In genomic region chr1:56971441-56971861, GRCm38 (mm10) we compare ENCODE assay signal across 8 mouse cellular contexts. TPM values are rescaled to one million over a fixed set of nuclear protein-coding genes. Genes with fewer than 3 reads are reported as not detected.
DNase-seq lines count a peak whose midpoint lies in the region; ATAC-seq and TF ChIP-seq lines count a peak whose summit lies in the region.

No protein-coding gene starts in this region.

- H3K27me3 ChIP-seq in C2C12 (ENCODE audit: control insufficient read depth, insufficient read depth, insufficient read length), result no peaks in the 10 kb centered on the region
- H3K27me3 ChIP-seq in embryonic facial prominence, embryonic 14.5 days (replicated peaks; ENCODE audit: control insufficient read depth, insufficient read depth, low read length), result peaks cover 37% of the 10 kb centered on the region
- H3K27me3 ChIP-seq in kidney, postnatal 0 days (ENCODE audit: insufficient read depth, low read length), result peaks cover 33% of the 10 kb centered on the region
- H3K27me3 ChIP-seq in neural tube, embryonic 11.5 days (ENCODE audit: control insufficient read depth, insufficient read depth, low read length), result peaks cover 44% of the 10 kb centered on the region

- peaks cover 51% of the 10 kb centered on the region for H3K79me2 ChIP-seq in C2C12 (ENCODE audit: control insufficient read depth, insufficient read depth)

- peaks cover 26% of the 10 kb centered on the region for H3K36me3 ChIP-seq in C2C12 (ENCODE audit: control insufficient read depth, insufficient read depth)
- no peaks in the 10 kb centered on the region for H3K36me3 ChIP-seq in embryonic facial prominence, embryonic 14.5 days (ENCODE audit: control insufficient read depth, insufficient read depth, low read length)
- no peaks in the 10 kb centered on the region for H3K36me3 ChIP-seq in kidney, postnatal 0 days (ENCODE audit: insufficient read depth, low read length)
- no peaks in the 10 kb centered on the region for H3K36me3 ChIP-seq in neural tube, embryonic 11.5 days (ENCODE audit: control insufficient read depth, insufficient read depth, low read length)

- peaks cover 36% of the 10 kb centered on the region for H3K79me3 ChIP-seq in C2C12 (ENCODE audit: low read depth)

- TF ChIP-seq CTCF in C2C12 (IDR thresholded peaks at IDR 0.05; ENCODE audit: control insufficient read depth, insufficient read depth, insufficient read length), result no peak
- TF ChIP-seq CTCF in kidney, postnatal 0 days (IDR thresholded peaks at IDR 0.05; ENCODE audit: low read depth), result no peak

- peak; percentile 14 for DNase-seq in cerebellum, adult 9-11 months
- no peak for DNase-seq in cerebellum, postnatal 36 days
- no peak for DNase-seq in embryonic facial prominence, embryonic 14.5 days (ENCODE audit: low spot score)
- peak; percentile 21 for DNase-seq in kidney, postnatal 0 days (ENCODE audit: low spot score)
- peak; percentile 54 for DNase-seq in neural tube, embryonic 11.5 days (ENCODE audit: low spot score)
- no peak for DNase-seq in spleen, postnatal 10 days (ENCODE audit: low spot score in 2 of 2)
- no peak for DNase-seq in ovary, adult 18-20 months (ENCODE audit: low spot score)

- ATAC-seq in embryonic facial prominence, embryonic 14.5 days (ENCODE audit: low read depth), result peak; percentile 9; the same call in 1 of the 2 replicates
- ATAC-seq in kidney, postnatal 0 days (replicated peaks; ENCODE audit: low FRiP score, low read depth), result no peak
- ATAC-seq in neural tube, embryonic 11.5 days (ENCODE audit: insufficient read depth, low FRiP score, low TSS enrichment), result 0 out of 2 replicates have a peak, but pooled peaks have one; percentile 1

- no peaks in the 10 kb centered on the region for H3K4me1 ChIP-seq in embryonic facial prominence, embryonic 14.5 days (ENCODE audit: control insufficient read depth, insufficient read depth, low read length)
- peaks cover 9% of the 10 kb centered on the region; the same call in 1 of the 2 replicates for H3K4me1 ChIP-seq in kidney, postnatal 0 days (replicated peaks; ENCODE audit: insufficient read depth, low read length)
- peaks cover 15% of the 10 kb centered on the region; the same call in 1 of the 2 replicates for H3K4me1 ChIP-seq in neural tube, embryonic 11.5 days (ENCODE audit: control insufficient read depth, insufficient read depth, low read length)

- 0% methylated on average over 27 of the region's 29 CpGs for WGBS in embryonic facial prominence, embryonic 14.5 days
- under 1% methylated on average over 29 of the region's 29 CpGs for WGBS in kidney, postnatal 0 days
- WGBS in neural tube, embryonic 11.5 days, result under 1% methylated on average over 29 of the region's 29 CpGs

- peak overlapping the region; percentile 75 for H3ac ChIP-seq in C2C12 (ENCODE audit: control insufficient read depth, insufficient read length, low read depth)

- H3K27ac ChIP-seq in embryonic facial prominence, embryonic 14.5 days (replicated peaks; ENCODE audit: low read depth, low read length), result peak overlapping the region; percentile 95
- H3K27ac ChIP-seq in kidney, postnatal 0 days, result no peak overlapping the region
- H3K27ac ChIP-seq in neural tube, embryonic 11.5 days (ENCODE audit: low read depth, low read length), result no peak overlapping the region

- H3K9me3 ChIP-seq in embryonic facial prominence, embryonic 14.5 days (ENCODE audit: control insufficient read depth, low read length), result no peaks in the 10 kb centered on the region
- H3K9me3 ChIP-seq in kidney, postnatal 0 days (replicated peaks; ENCODE audit: low read length), result no peaks in the 10 kb centered on the region
- no peaks in the 10 kb centered on the region for H3K9me3 ChIP-seq in neural tube, embryonic 11.5 days (ENCODE audit: control insufficient read depth, low read length)

- H3K4me3 ChIP-seq in C2C12 (ENCODE audit: insufficient read depth, poor library complexity, severe bottlenecking), result peak overlapping the region; percentile 61
- H3K4me3 ChIP-seq in embryonic facial prominence, embryonic 14.5 days (ENCODE audit: low read depth, low read length), result peak overlapping the region; percentile 83
- H3K4me3 ChIP-seq in kidney, postnatal 0 days (replicated peaks; ENCODE audit: low read depth, low read length), result peak overlapping the region; percentile 62
- H3K4me3 ChIP-seq in neural tube, embryonic 11.5 days (ENCODE audit: low read depth, low read length), result peak overlapping the region; percentile 78

- H3K9ac ChIP-seq in embryonic facial prominence, embryonic 14.5 days (ENCODE audit: low read depth, low read length), result peak overlapping the region; percentile 96
- no peak overlapping the region for H3K9ac ChIP-seq in kidney, postnatal 0 days (ENCODE audit: low read depth, low read length)
- peak overlapping the region; percentile 45; the same call in 1 of the 2 replicates for H3K9ac ChIP-seq in neural tube, embryonic 11.5 days (ENCODE audit: low read length)

- peak overlapping the region; percentile 76 for H3K4me2 ChIP-seq in embryonic facial prominence, embryonic 14.5 days (ENCODE audit: low read depth, low read length)
- H3K4me2 ChIP-seq in kidney, postnatal 0 days (ENCODE audit: low read length), result peak overlapping the region; percentile 95
- H3K4me2 ChIP-seq in neural tube, embryonic 11.5 days (ENCODE audit: low read depth), result peak overlapping the region; percentile 95

TF ChIP-seq in C2C12, 6 proteins besides CTCF, POLR2A, EP300 and RAD21:
- TF ChIP-seq USF1 (IDR thresholded peaks at IDR 0.05; ENCODE audit: low read depth) (no peak), FOSL1 (IDR thresholded peaks at IDR 0.05; ENCODE audit: insufficient read depth, low read length, poor library complexity, severe bottlenecking) (peak; percentile 34)
TF ChIP-seq in C2C12: peak in this region for 1.

RNA-seq across cellular contexts. Expression of gene Satb2, which starts 7.0 kb away (rescaled TPM):
- polyA plus RNA-seq in C2C12 (2012; fragmentation: generic; extraction: Trizol), result 2.7 TPM
- 13.6 and 16.0 TPM in 2 replicates for polyA plus RNA-seq in embryonic facial prominence, embryonic 14.5 days (2014; fragmentation: Nextera tagmentation; extraction: Ambion mirVana)
- 2.2 and 2.8 TPM in 2 replicates for polyA plus RNA-seq in kidney, postnatal 0 days (2015; fragmentation: Nextera tagmentation; extraction: Ambion mirVana)
- 1.5 and 1.8 TPM in 2 replicates for polyA plus RNA-seq in neural tube, embryonic 11.5 days (2014; fragmentation: Nextera tagmentation; extraction: Ambion mirVana)

Comparison
In these comparisons a context has a peak if more than half of its experiments do, and no peak if none do; other contexts are left out.
1. DNase-seq: peak in cerebellum, adult 9-11 months (single experiment), kidney, postnatal 0 days (single experiment) and neural tube, embryonic 11.5 days (single experiment); none in cerebellum, postnatal 36 days (0 of 2), embryonic facial prominence, embryonic 14.5 days (single experiment), spleen, postnatal 10 days (0 of 2) and ovary, adult 18-20 months (single experiment).
2. Peak in every context shown above with its lines, with median percentiles within 50 percentile points of each other: H3K4me3 ChIP-seq and H3K4me2 ChIP-seq.